Mouse (Mus musculus) mesoderm, embryonic 11.5 days (tissue): ENCODE measurements at regions not wholly inside any gene's neighbourhood (a gene's known extent, or its start where the extent isn't known, plus 50 kb on each side); places are given as distances from the start of the nearest gene placed in this dataset.
A peak's percentile ranks its signal among the peaks of the same experiment; 100 is the strongest.

Experiments used
- DNase-seq: peaks from one replicate; pipeline ENCODE4 v3.0.0-alpha.2; 2012; ENCODE audit warnings: low read depth, low spot score

GRCm38 (mm10) chr4:87386835-87387234 is 156.6 kb upstream of the Slc24a2 start:
- no peak for DNase-seq

- DNase-seq: no peak
Observed at GRCm38 (mm10) chr4:87386271-87386670, 156.0 kb upstream of the Slc24a2 start.

GRCm38 (mm10) chr4:87385221-87385739 is 155.0 kb upstream of the Slc24a2 start:
- DNase-seq: no peak

- DNase-seq: no peak
Observed at GRCm38 (mm10) chr4:87384469-87385044, 154.3 kb upstream of the Slc24a2 start.

- no peak for DNase-seq
Observed at GRCm38 (mm10) chr4:87380716-87381115, 150.4 kb upstream of the Slc24a2 start.

GRCm38 (mm10) chr4:87379516-87380173 is 149.4 kb upstream of the Slc24a2 start:
- no peak for DNase-seq

GRCm38 (mm10) chr4:87371960-87372359 is 141.7 kb upstream of the Slc24a2 start:
- no peak for DNase-seq

DNA sequence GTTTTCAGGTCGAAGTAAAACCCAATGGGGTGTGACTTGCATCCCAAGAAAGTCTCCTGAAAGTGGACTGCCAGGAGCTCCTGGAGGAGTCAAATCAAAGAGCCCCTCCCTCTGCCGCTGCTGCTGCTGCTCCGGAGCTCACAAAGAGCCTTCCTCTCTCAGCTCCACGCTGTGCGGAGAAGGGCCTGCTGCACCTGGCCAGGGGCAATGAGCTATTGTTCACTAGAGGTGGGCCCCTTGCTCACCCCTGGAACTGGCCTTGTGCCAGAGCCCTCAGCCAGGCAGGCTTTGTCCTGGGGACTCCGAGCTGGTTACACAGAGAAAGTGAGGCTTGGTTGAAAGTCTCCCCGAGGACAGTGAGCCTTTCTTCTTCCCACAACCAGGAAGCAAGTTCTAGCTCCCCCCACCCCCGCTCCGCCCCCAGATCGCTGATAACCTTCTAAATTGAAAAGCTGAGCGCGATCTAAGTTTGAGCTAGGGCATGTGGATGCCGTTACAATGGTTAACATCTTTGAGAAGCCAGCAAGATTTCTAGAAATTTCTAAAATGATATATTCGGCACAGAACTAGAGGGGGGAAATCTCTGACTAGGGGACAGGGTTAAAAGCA is 139.5 kb upstream of the Slc24a2 start:
- DNase-seq: peak; percentile 61

DNA sequence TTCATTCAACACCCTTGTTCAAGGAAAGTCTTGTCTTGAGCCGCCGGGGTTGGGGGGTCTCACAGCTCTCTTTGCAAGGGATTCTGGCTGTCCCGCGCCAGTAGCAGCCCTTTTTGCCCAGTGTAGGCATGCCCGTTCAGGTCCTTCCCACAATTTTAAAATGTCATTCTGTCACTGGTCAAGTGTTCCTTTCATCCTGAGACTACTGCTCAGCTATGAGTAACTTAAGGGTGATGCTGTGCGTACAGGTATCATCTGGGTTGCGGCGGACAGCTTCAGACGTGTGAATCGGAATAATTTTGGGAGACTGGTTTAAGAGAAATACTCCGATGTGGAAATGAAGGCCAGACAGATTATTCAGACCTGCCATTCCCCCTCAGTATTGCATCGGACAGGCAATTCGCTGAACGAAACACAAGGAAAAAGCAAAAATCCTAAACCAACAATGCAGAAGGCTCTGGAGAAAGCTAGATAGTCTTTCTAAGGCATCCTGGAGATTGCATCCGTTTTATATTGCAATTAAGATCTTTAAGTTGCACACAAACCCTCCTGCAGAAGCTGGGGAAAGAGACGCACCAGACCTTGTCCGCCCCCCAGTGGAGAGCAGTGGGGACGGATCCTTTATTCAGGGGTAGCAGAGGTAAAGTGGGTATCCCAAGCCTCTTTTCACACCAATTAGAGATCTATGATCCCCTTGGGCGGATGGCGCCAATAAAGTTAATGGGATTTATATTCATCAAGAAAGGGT is 138.3 kb upstream of the Slc24a2 start:
- DNase-seq: peak; percentile 75

DNA sequence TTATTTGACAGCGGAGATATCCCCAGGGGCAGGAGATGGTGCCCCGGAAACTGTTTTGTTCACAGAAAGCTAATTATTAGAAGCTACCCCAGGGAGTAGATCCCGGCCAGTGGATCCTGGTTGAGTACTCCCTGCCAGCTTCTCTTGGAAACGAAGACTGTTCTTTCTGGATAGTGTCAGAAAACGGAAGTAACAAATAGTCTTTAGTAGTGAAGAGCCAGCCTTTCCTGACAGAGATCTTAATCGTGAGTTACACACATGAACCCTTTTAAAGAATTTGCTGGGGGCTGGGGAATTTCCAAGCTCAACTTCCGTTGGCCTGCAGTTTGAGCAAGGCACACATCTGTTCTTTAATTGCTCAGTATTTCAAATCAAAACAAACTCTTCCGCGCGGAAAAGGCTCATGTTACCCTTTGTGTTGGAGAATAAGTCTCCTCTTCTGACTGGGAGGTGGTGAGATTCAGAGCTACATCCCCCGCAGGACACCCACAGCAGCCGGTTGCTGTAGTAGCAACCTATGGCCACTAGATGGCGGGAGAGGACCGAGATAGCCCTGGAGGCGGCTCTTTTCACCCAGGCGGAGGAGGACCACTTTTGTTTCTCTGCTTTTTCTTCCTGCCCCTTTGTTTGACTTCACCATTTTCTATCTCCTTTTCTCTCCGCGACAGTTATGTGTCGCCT is 137.6 kb upstream of the Slc24a2 start:
- DNase-seq: peak; percentile 92

GRCm38 (mm10) chr4:87362201-87362600 is 131.9 kb upstream of the Slc24a2 start:
- peak; percentile 57 for DNase-seq

GRCm38 (mm10) chr4:87359483-87359882 is 129.2 kb upstream of the Slc24a2 start:
- no peak for DNase-seq

GRCm38 (mm10) chr4:87359004-87359403 is 128.7 kb upstream of the Slc24a2 start:
- DNase-seq: no peak

- no peak for DNase-seq
Observed at GRCm38 (mm10) chr4:87332968-87333367, 102.7 kb upstream of the Slc24a2 start.

DNA sequence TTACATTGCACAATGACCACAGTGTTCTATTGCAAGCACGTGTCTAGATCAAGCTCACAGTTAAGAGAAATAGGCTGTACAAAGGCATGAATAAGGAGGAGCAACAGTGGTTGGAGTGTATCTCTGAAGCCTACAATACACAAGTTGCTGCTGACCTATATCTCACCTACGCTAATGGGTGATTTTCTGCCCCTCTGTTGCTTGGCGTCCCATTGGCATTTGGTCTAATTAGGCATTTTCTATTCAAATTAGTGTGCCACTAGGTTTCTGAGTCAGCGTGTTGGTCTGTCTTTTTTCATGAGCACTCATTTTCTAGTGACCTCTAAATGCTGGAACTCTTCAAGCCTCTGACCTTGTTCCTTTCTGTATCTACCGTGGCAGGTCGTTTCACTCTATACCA is 98.9 kb upstream of the Slc24a2 start:
- DNase-seq: no peak

DNA sequence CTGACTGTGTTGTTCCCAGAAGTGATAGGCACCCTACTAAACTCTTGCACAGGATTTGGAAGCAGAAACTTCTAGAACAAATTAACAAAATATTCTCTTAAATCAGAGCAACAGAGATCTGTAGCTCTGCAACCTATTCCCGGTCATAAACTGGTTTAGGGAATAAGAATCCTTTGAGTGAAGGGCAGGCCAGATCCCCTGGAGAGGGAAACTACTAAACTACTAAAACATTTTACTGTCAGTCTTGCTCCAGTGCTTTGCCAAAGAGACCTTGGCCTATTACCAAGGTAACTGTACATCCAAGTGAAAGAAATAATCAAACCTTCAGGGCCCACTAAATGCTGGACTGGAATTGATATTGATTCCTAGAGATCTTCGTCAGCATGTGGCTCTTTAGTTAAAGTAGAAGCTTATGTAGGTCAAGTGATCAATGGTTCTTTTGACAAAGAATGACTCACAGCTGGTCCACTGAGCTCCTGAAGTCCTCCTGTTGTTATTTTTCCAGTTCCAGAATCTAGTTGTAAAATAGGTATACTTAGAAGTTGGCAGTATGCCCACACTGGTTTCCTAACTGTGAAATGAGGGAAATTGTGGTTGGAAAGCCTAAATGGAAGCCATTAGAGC is 91.6 kb upstream of the Slc24a2 start:
- DNase-seq: no peak

- no peak for DNase-seq
Observed at GRCm38 (mm10) chr4:87298129-87298528, 67.9 kb upstream of the Slc24a2 start.

GRCm38 (mm10) chr4:87294538-87294937 is 64.3 kb upstream of the Slc24a2 start:
- no peak for DNase-seq
